Mouse (Mus musculus): ENCODE measurements around the gene Epx.
"Not testable (repeated sequence)": the region's sequence is repeated elsewhere in the genome, so short reads cannot be mapped to it uniquely, and the experiment has no call there.

Gene Epx

DNA sequence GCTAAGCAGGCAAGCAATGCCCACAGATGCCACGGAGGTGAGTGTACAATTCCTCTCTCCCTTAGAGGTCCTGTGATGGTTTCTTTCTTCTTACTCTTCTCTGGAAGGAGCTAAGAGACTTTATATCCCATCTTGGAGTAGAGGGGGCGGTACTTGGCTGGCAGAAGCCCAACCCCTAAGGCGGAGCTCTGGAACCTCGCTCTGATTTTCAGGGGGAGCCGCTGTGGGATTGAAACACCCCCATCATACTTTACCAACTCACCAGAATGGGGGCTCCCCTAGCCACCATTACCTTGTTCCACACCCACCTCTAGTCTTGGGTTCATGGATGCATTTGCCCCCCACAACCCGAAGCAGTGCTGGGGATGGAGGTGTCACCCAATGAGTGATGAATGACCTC is at the start of gene Epx:
Gene Epx (minus strand): TSS at position 101 of the 400 bp plus-strand sequence.
- DNase-seq (ENCODE audit: low spot score in 2 of 2) = no peak

DNA sequence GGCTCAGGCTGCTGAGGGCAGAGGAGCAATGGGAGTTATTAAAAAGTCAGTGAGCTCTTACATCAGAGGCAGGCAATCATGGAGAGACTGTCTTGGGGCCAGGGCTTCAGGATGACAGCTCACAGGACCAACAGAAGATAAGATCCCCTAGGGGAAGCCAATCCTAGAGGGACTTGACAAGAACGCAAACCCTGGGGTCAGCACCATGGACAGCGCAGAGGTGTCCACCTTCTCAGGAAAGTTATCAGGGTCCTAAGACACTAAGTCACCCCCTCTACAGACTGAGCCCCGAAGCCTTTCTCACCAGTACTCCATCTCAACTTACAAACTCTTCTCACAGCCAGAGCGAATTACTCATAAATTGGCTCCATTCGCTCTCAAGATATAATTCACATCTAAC is 45.6 kb upstream of the Epx start, which contains the start of gene Olfr464:
Gene Olfr464 (minus strand): TSS at position 2 of the 400 bp plus-strand sequence.
- peak in 1 of 2 experiments; percentile 16 for DNase-seq (ENCODE audit: low spot score in 2 of 2)

DNA sequence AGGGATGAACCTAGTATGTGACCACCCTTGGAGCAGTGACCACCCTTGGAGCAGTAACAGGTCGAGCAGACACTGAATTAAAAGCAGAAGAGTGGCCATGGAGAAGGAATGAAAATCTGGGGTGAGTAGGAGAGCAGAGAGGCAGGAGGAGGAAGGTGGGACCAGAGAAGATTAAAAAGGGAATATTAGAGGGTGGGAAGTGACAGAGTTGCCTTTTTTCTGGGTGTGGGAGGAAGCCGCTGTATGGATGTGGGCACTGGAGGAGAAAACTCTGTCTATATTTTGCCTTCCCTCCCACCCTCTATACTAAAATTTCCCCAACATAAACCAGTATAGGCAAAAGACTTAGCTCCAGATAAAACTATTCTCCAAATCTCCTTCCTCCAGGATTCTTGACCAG is 45.0 kb upstream of the Epx start:
- no peak for DNase-seq (ENCODE audit: low spot score in 2 of 2)

DNA sequence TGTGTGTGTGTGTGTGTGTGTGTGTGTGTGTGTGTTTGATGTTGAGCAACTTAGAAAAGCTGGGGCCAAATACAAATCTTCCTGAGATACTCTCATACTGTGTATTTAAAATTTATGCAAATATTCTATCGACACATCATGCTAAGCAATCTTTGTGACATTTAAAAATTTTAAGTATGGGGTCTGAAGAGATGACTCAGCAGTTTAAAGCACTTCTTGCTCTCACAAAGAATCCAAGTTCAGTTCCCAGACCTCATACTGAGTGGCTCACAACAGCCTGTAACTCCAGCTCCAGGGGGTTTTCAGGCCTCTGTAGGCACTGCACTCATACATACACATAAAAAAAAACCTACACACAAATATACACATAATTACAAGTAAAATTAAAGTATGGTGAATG is 40.7 kb upstream of the Epx start:
- DNase-seq (ENCODE audit: low spot score in 2 of 2) = no peak

- no peak for DNase-seq (ENCODE audit: low spot score in 2 of 2)
These were observed 29.0 kb upstream of the Epx start for GRCm38 (mm10) chr11:87904331-87904730.

DNA sequence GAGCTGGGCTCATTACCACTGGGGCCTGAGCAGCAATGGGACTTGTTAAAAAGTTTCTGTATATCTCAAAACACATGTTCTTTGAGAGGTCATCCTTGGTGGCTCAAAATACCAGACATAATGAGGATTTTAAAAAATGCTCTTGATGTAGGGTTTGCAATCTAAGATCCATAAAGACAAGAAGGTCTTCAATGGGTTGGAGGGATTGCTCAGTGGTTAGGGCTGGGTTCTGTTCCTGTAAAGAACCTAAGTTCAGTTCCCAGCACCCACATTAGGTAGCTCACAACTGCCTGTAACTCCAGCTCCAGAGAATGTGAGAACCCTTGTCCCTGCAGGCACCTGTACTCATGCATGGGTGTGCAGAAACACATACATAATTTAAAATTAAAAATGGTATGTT is 22.0 kb upstream of the Epx start, which contains the start of gene Olfr463:
Gene Olfr463 (minus strand): TSS at position 101 of the 400 bp plus-strand sequence.
- no peak for DNase-seq (ENCODE audit: low spot score in 2 of 2)

DNA sequence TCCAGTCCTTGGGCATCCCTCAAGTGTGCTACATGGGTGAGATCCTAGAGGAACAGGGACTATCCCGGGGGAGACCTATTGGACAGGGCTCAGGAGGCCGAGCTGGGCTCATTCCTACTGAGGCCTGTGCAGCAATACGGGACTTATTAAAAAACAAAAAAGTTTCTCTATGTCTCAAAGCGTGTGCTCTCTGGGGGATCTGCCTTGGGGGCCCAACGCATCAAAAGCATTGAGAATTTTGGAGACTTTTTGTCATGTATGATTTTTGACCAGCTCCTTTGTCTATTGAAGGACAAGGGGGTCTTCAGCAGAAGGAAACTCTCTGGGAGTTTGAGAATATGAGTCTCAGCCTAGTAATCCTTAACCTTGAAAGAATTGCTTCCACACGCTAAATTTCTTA is 16.8 kb upstream of the Epx start, which contains the start of gene Olfr462:
Gene Olfr462 (minus strand): TSS at position 101 of the 400 bp plus-strand sequence.
- DNase-seq (ENCODE audit: low spot score in 2 of 2) = no peak

DNA sequence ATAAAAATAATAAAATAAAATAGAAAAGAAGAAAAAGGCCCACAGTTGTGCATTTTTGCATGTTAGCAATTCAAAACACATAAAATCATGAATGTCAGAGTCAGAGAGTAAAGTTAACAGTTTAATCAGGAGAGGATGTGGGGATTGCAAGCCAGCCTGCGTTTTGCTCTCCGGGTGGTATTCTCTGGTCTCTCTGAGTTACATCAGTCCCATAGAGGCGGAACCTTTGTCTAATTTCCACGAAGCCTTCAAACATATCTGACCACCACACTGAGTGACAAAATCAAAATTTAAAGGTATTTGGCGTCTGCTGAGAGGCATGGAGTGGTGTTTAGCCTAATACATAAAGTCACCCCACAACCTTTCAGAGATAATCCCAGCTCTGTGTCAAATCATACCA is 9.5 kb upstream of the Epx start:
- DNase-seq (ENCODE audit: low spot score in 2 of 2) = no peak

- no peak for DNase-seq (ENCODE audit: low spot score in 2 of 2)
These were observed 8.2 kb upstream of the Epx start for GRCm38 (mm10) chr11:87883493-87883892.

DNA sequence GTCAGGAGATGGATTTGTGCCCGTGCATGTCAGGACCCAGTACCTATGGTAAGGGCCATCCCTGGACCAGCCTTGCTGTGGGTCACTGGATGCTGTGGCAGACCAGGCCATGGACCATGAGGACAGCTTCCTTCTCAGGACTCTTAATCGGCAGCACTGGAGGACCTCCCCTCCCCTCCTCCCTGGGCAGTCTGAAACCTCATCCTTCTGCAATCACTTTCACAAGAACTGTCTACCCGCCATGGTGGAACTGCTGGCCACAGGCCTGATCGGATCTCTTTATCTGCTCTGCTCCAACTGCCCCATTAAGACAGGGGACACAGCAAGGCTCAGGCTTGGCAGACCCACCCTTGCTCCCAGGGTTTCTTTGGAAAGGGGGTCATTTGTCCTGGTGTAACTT is 6.4 kb upstream of the Epx start:
- no peak for DNase-seq (ENCODE audit: low spot score in 2 of 2)

DNA sequence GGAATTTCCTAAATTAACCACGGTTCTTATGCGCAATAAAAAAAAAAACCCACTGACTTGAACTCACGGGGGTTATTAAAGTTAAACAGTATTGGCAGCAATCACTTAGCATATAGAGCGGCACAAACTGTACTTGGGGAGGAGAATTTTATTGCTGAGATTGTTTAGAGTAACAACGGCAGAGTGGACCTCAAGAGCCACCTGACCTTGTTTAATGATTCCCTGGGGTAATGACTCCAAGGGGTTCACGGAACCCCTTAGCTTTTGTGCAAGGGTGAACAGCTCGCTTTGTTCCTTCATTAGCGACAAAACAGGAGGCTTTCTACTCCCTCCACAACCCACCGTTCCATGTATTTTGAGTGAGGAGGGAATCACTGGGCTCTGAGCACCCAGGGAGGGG is 4.5 kb upstream of the Epx start:
- no peak for DNase-seq (ENCODE audit: low spot score in 2 of 2)

DNA sequence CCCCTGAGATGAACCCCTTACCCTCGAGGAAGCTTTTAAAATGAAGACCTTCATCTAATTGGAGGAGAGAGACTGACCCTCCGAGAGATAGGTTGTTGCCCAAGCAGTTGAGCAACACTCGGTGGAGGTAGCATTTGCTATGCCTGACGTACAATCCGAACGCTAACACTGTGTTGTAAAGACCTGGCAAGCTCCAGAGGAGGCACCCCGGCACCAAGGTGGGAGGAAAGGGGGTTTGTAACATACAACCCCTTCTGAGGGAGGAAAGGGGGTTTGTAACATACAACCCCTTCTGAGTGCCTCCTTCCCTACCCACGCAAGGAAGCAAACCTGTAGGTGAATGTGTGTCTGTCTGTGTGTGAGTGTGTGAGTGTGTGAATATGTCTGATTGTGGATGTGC is 3.6 kb downstream of the Epx start:
- DNase-seq (ENCODE audit: low spot score in 2 of 2) = no peak

GRCm38 (mm10) chr11:87870096-87870495 is 5.2 kb downstream of the Epx start:
- DNase-seq (ENCODE audit: low spot score in 2 of 2) = no peak

DNA sequence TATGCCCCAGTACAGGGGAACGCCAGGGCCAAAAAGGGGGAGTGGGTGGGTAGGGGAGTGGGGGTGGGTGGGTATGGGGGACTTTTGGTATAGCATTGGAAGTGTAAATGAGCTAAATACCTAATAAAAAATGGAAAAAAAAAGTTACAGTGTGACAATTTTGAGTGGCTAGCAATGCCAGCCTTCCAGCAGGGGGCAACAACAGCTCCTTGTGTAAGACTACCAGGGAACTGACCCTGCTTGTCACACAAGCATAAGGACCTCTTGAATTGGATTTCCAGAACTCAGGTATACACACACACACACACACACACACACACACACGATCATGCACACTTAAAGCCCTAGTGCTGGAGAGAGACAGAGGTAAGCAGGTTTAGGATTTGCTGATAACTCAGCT is 8.4 kb downstream of the Epx start:
- DNase-seq (ENCODE audit: low spot score in 2 of 2) = not testable (repeated sequence)

- DNase-seq (ENCODE audit: low spot score in 2 of 2) = no peak
These were observed 12.5 kb downstream of the Epx start for GRCm38 (mm10) chr11:87862805-87863204.

DNA sequence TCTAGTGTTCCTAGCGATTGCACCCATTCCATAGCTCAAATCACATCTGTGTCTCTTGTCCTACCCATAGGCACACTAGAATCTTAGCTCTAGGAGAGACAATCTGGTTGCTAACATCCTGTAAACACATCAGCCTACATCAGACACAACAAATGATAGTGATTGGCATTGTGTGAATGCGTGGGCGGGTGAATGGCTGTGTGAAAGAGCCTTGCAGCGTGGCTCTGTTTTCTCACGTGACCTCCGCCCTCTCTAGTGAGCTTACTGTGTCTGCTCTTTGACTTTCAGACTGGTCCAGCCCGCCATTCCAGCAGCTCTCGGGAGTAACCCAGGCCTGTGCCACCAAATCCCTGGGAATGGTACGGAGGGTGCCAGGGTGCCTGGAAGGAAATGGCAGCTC is 14.9 kb downstream of the Epx start:
- DNase-seq (ENCODE audit: low spot score in 2 of 2) = no peak

DNA sequence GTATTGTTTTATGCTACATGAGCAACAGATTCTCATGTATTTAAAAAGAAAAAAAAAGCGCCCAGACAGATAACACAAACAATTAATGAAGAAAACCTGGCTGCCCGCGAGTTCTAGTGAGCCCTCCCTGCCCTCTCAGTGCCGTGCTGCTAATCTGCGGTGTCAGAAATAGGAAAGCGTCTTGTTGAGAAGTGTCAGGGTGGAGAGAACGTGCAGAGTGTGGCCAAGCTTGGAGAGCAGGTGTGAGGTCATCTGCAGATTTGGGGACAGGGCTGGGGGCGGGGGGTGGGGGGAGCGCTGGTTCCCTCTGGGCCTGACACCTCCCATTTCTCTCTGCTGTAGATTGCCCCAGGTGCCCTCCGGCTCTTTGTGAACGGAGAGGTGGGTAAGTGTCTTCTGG is 16.1 kb downstream of the Epx start:
- DNase-seq (ENCODE audit: low spot score in 2 of 2) = no peak

DNA sequence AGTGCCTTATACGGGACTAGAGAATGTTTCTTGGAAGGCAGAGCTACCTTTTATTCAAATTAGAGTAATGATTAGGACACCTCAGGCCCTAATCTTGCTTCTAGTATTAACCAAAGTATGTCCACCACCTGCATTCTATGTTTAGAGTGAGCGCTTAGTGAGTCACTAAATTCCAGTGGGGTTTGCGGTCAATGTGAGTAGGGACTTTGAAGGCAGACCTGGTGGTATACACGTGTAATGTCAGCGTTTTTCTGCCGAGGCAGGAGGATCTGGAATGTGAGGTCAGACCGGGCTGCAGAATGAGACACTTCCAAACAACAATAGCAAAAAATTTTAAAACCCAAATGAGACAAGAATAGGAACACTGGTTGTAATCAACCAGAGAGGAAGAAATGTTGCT is 20.8 kb downstream of the Epx start:
- no peak for DNase-seq (ENCODE audit: low spot score in 2 of 2)

GRCm38 (mm10) chr11:87853597-87853954 is 21.8 kb downstream of the Epx start:
- DNase-seq (ENCODE audit: low spot score in 2 of 2) = no peak

DNA sequence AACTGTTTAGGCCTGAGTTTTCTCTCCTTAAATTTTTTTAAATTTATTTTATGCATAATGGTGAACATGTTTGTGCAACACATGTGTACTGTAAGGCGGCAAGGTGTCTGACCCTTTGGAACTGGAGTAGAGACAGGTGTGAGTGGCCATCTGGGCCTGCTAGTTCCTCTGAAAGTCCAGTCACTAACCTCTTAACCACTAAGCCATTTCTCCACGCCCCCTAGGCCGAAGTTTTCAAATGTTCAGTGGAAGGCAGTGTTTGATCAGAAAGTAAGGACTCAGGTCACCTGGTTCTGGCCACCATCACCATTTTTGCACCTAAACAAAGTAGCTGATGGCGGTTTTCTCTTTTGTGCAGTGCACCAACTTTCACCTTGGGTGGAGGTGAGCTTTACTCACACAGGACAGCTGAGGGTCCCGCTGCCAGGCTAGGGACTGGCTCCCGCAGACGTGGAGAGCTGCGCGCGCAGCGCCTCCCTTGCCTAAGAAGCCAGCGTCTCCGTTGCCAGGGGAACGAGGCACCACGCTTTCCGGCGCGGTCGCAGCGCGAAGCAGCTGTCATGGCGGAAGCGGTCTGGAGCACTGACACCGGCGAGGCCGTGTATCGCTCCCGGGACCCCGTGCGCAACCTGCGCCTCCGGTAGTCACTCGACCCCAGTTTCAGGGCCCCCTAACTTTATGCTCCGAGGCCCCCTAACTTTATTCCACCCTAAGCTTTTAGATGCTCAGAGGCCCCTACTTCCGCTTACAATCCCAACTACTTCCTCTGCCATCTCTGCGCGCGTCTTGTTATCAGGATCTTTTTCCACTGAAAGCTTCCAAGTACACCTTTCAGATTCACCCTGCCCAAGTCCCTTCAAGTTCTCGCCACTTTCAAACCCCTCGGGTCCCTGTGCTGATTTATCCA is 22.4 kb downstream of the Epx start, which contains the start of gene Mks1:
Gene Mks1 (plus strand): TSS at position 526 of the 907 bp plus-strand sequence.
- peak; percentile 80 to 91 for DNase-seq (ENCODE audit: low spot score in 2 of 2)

DNA sequence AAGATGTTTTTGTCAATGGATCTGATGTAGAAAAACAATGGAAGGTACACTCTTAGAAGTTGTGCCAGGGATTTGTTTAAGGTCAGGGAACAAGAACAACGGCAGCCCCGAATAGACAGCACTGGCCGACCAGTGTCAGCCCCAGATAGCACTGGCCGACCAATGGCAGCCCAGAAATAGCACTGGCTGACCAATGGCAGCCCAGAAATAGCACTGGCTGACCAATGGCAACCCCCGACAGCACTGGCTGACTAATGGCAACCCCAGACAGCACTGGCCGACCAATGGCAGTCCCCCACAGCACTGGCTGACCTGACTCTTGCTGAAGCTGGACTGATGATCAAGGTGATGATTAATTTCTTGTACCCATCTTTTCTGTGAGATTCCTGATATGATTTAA is 27.5 kb downstream of the Epx start:
- no peak for DNase-seq (ENCODE audit: low spot score in 2 of 2)

GRCm38 (mm10) chr11:87846968-87847600 is 28.3 kb downstream of the Epx start:
- no peak for DNase-seq (ENCODE audit: low spot score in 2 of 2)

DNA sequence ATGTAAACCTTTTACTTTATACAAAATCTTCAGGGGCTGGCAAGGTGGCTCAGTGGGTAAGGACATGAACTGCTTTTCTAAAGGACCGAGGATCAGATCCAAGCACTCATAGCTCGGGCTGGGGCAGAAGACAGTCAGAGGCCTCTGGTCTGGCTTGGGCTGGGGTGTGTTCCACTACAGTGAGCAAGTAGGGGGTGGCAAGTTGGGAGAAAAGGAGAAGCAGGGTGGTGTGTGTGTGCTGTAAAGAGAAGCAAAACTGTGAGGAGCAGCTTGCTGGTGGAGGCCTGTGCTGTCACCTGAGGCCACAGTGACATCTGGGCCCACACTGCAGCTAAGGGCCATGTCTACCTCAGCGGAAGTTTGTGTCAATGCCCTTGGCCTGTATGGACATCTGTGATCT is 33.9 kb downstream of the Epx start:
- no peak for DNase-seq (ENCODE audit: low spot score in 2 of 2)

Data from spleen, postnatal 4 days (tissue).